Mouse (Mus musculus) embryo, embryonic 11 days (tissue): Measurements from ENCODE around the gene Vipr2.

Experiments used
- DNase-seq: peaks from one replicate; pipeline ENCODE4 v3.0.0-alpha.2; 2015

The Vipr2 gene

DNA sequence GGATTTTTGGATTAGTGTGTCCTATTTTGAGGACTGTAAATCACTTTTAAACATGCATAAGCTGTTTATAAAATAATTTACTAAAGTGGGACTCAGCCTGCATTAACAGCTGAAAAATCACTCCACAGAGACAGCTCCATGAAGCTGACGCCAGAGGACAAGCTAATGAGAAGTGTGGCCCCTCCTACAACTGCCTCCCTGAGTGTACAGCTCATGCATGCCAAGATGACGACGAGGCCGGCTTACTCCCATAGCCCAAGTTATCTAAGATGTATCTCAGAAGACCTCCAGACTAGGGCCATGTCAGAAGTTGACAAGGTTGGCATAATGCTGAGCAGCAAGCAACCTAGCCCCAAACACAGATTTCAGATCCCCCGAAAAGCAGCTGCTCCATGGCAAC lies 81.7 kb downstream of the Vipr2 start:
- no peak for DNase-seq

DNA sequence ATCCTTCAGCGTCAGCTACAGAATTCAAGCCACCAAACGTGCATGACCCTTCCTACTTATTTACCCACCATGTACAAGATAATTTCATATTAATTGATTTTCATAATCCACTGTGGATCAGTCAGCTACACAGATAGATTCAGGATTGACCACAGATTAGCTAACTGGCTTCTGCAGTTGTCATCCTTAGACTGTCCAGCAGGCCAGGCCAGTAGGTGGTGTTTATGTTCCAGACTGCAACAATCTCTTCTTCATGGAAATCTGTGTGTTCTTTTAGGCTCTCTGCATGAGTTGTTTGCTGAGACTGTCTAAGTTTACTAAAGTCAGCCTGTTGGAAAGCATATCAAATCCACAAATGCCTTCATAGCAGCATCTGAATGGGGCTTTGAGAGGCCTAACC lies 82.2 kb downstream of the Vipr2 start:
- DNase-seq: no peak

DNA sequence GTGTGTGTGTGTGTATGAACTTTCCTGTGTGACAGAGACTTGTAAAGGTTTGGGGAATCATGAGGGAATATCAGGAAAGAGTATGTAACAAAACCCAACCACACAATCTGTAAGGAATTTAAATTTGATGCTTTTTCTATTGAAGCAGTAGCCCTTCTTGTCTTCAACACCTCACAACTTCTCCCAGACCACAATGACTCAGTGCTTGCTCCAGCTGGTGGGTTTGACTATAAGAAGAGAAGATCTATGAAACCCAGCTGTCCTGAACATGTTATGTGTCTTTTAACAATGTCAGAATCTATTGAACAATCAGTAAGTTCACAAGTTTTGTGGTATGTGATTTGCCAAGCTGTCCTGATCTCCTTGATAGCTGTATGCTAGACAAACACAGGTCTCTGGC lies 87.8 kb downstream of the Vipr2 start:
- DNase-seq: no peak

DNA sequence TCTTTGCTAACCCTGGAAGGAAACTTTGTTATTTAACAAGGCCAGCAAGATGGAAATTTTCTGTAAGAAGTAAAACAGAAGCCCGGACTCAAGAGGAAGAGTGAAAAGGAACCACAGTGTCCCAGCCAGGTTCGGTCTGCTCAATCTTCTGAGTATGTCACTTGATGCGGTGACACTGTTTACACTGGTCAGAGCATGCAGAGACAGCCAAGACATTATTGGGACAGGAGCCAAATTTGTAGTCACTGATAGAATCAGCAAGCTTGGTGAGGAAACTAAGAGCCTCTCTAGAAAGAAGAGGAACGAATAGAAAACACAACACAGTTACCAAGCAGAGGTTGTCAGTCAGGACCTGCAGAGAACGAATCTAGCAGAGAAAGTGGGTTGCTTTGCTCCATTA lies 92.1 kb downstream of the Vipr2 start:
- DNase-seq: no peak

DNA sequence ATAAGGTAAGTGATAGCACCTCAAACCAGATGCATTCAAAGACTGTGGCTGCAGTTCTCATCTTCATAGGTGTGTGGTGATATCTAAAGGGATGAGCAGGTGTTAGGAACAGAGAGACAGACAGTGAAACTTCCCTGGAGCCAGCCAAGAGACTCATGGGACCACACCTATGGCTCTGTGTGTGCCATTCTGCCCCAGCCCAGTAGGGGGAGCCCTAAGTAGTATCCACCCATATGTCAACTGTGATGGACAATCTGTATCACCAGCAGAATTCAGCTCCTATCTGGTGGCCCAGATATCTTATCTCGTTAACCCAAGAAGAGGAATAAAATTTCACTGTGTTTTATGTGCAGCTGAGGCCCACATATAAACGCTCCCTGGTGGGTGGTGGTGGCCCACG lies 99.4 kb downstream of the Vipr2 start:
- DNase-seq: no peak

DNA sequence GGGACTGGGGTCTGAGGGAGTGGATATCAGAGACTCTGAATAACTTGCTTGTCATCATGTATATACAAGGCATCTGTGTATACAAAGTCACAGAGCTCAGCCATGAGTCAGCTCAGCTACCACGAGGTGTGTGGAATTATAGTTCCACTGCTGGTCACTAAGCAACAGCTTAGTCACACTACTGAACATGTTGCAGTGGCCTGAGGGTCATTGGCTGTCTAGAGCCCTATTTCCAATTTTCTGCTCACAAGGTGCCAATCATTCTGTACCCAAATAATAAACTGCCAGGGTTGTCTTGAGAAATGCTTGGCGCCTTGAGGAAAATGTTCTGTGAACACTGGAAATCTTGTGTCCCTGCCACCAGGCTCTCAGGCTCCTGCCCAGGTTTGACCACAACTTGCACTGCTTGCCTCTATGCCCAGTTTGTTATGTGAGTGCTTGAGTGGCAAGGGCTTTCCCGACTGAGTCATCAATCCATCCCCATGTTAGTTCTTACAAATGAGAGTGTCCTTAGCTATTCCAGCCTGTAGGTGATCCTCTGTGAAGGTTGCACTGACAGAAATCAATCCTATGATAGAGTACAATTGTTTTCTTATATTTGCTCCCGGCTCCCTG lies 104.0 kb downstream of the Vipr2 start:
- DNase-seq: no peak

DNA sequence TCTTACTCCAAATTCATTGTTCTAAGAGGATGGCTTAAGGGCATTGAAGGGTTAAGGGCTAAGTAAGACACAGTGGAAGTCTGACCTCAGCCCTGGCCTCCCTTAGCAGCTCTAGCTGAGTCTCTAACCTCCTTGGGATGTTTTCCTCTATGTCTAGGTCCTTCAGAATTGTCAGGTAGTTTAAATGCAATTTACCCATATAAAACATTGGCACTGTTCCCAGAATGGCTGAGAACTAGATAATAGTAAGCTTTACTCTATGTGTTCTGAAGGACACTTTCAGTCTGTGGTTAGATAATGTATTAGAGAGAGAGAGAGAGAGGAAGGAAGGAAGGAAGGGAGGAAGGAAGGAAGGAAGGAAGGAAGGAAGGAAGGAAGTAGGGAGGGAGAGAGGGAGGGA lies 104.8 kb downstream of the Vipr2 start:
- DNase-seq: no peak

DNA sequence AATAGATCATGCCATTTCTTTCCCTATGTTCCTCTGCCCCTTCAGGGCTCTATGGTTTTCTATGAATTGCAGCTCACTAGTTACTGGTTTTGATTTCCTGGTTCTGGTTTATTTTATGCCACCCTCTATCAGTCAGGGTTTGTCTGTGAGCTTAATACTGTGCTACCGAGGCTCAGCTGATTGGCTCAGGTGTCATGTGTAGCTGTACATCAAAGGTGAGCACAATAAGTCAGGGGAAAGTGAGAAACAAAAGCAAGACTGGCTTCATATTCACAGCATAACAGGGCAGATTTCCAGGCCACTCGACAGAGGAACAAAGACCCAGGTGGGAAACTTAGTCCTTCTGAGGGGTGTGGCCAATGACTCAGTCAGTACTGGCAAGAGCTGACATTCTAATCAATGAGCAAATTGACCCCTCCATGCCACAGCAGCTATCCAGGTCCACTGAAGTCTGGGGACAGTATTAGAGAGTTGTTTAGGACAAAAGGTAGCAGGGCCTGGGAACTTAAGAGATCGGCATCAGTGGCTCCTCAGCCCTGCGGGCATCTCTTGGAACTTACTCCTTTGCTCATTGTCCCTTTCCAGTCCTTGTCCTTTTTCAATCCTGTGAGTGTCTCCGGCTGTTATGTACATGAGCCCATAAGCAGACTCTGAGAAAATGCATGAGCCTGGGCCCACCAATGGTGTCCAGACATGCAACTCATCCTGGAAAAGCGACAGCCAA lies 105.8 kb downstream of the Vipr2 start:
- no peak for DNase-seq

DNA sequence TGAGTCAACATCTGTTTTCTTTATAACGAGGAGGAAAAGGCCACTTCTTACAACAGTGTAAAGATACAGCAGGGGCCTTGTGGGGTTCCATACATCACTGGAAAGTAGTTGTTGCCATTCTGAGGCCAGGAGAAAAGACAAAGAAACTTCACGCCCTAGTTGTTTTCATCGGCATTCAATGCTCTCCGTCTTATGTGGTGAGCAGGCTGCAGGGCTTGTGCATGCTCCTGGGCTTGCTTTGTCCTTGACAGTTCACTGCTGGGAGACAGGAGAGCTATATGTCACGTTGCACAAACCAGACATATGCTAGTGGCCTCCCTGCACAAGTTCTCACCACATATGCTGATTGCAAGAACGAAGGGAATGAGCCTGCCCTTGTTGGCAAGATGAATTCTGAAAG lies 116.4 kb downstream of the Vipr2 start:
- no peak for DNase-seq

DNA sequence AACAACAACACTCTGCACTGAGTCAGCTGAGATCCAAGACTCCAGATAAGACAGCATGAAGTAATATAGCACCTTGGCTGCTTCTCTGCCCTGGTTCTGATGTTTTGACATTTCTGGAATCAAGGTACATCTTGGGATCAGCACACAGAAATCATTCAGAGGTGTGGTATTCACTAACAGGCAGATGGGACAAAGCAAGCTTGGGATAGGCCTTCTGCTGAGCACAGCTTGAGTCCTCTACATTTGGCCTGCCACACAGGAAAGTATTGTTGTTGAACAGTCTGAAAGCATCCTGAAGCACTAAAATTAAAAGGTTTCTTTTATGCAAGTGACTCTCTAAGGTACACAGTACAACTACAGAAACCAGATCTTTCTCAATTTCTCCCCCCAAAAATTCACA lies 117.1 kb downstream of the Vipr2 start:
- no peak for DNase-seq
